Mouse (Mus musculus): ENCODE measurements around the gene Aldh16a1. TPM values are rescaled to one million over a fixed set of nuclear protein-coding genes. Genes with fewer than 3 reads are reported as not detected.
"Not testable (repeated sequence)": the region's sequence is repeated elsewhere in the genome, so short reads cannot be mapped to it uniquely, and the experiment has no call there.

The Aldh16a1 gene
- polyA plus RNA-seq, 1 experiment from 2014 or later: 24.1 TPM

GRCm38 (mm10) chr7:45102940-45103585, 51.3 kb downstream of the Aldh16a1 start:
- Histone ChIP-seq H3K27me3 (ENCODE audit: control insufficient read depth, insufficient read depth, low read length) (no peaks in the 10 kb centered on the region), H3K36me3 (ENCODE audit: control insufficient read depth, insufficient read depth, low read length) (no peaks in the 10 kb centered on the region), H3K4me2 (ENCODE audit: low read length) (no peak overlapping the region), H3K9me3 (ENCODE audit: control insufficient read depth, low read length) (no peaks in the 10 kb centered on the region), H3K4me1 (ENCODE audit: control insufficient read depth, insufficient read depth, low read length) (no peaks in the 10 kb centered on the region), H3K9ac (replicated peaks; ENCODE audit: low read length) (no peak overlapping the region), H3K27ac (replicated peaks; ENCODE audit: low read depth, low read length) (no peak overlapping the region), H3K4me3 (replicated peaks; ENCODE audit: low read depth, low read length) (no peak overlapping the region)
- DNase-seq (no peak), ATAC-seq (ENCODE audit: low FRiP score, low TSS enrichment) (no peak)
- 89% methylated on average over 9 of the region's 9 CpGs for WGBS

- DNase-seq: no peak
- no peaks in the 10 kb centered on the region for H3K4me1 ChIP-seq (ENCODE audit: control insufficient read depth, insufficient read depth, low read length)
- WGBS: 89% methylated on average over 11 of the region's 11 CpGs
These were observed 51.9 kb downstream of the Aldh16a1 start for GRCm38 (mm10) chr7:45102441-45102840.

GRCm38 (mm10) chr7:45100046-45100445, 54.3 kb downstream of the Aldh16a1 start:
- WGBS: 90% methylated on average over 6 of the region's 6 CpGs
- no peak for DNase-seq
- H3K4me1 ChIP-seq (ENCODE audit: control insufficient read depth, insufficient read depth, low read length): no peaks in the 10 kb centered on the region
- no peak overlapping the region for H3K9ac ChIP-seq (replicated peaks; ENCODE audit: low read length)
- no peak overlapping the region for H3K4me2 ChIP-seq (ENCODE audit: low read length)
- H3K27ac ChIP-seq (replicated peaks; ENCODE audit: low read depth, low read length): no peak overlapping the region
- H3K27me3 ChIP-seq (ENCODE audit: control insufficient read depth, insufficient read depth, low read length): no peaks in the 10 kb centered on the region
- ATAC-seq (ENCODE audit: low FRiP score, low TSS enrichment): no peak
- H3K4me3 ChIP-seq (replicated peaks; ENCODE audit: low read depth, low read length): no peak overlapping the region
- no peaks in the 10 kb centered on the region for H3K9me3 ChIP-seq (ENCODE audit: control insufficient read depth, low read length)
- H3K36me3 ChIP-seq (ENCODE audit: control insufficient read depth, insufficient read depth, low read length): no peaks in the 10 kb centered on the region

More at GRCm38 (mm10) chr7:45102441-45102840, 51.9 kb downstream of the Aldh16a1 start:
- Histone ChIP-seq H3K9ac (replicated peaks; ENCODE audit: low read length) (no peak overlapping the region), H3K4me2 (ENCODE audit: low read length) (no peak overlapping the region), H3K27me3 (ENCODE audit: control insufficient read depth, insufficient read depth, low read length) (no peaks in the 10 kb centered on the region), H3K27ac (replicated peaks; ENCODE audit: low read depth, low read length) (no peak overlapping the region), H3K36me3 (ENCODE audit: control insufficient read depth, insufficient read depth, low read length) (no peaks in the 10 kb centered on the region), H3K9me3 (ENCODE audit: control insufficient read depth, low read length) (no peaks in the 10 kb centered on the region), H3K4me3 (replicated peaks; ENCODE audit: low read depth, low read length) (no peak overlapping the region)
- ATAC-seq (ENCODE audit: low FRiP score, low TSS enrichment): no peak

GRCm38 (mm10) chr7:45098541-45099240, 55.7 kb downstream of the Aldh16a1 start:
- Histone ChIP-seq H3K27me3 (ENCODE audit: control insufficient read depth, insufficient read depth, low read length) (no peaks in the 10 kb centered on the region), H3K9me3 (ENCODE audit: control insufficient read depth, low read length) (no peaks in the 10 kb centered on the region), H3K27ac (replicated peaks; ENCODE audit: low read depth, low read length) (no peak overlapping the region), H3K4me2 (ENCODE audit: low read length) (no peak overlapping the region), H3K9ac (replicated peaks; ENCODE audit: low read length) (no peak overlapping the region), H3K36me3 (ENCODE audit: control insufficient read depth, insufficient read depth, low read length) (no peaks in the 10 kb centered on the region), H3K4me3 (replicated peaks; ENCODE audit: low read depth, low read length) (no peak overlapping the region), H3K4me1 (ENCODE audit: control insufficient read depth, insufficient read depth, low read length) (no peaks in the 10 kb centered on the region)
- 88% methylated on average over 8 of the region's 8 CpGs for WGBS
- ATAC-seq (ENCODE audit: low FRiP score, low TSS enrichment): no peak
- DNase-seq: no peak

GRCm38 (mm10) chr7:45097479-45097878, 56.9 kb downstream of the Aldh16a1 start:
- H3K27ac ChIP-seq (replicated peaks; ENCODE audit: low read depth, low read length): no peak overlapping the region
- no peak for ATAC-seq (ENCODE audit: low FRiP score, low TSS enrichment)
- no peak for DNase-seq
- no peak overlapping the region for H3K9ac ChIP-seq (replicated peaks; ENCODE audit: low read length)
- H3K27me3 ChIP-seq (ENCODE audit: control insufficient read depth, insufficient read depth, low read length): no peaks in the 10 kb centered on the region
- H3K4me3 ChIP-seq (replicated peaks; ENCODE audit: low read depth, low read length): no peak overlapping the region
- no peak overlapping the region for H3K4me2 ChIP-seq (ENCODE audit: low read length)
- 81% methylated on average over 6 of the region's 6 CpGs for WGBS
- H3K4me1 ChIP-seq (ENCODE audit: control insufficient read depth, insufficient read depth, low read length): no peaks in the 10 kb centered on the region
- H3K9me3 ChIP-seq (ENCODE audit: control insufficient read depth, low read length): no peaks in the 10 kb centered on the region
- H3K36me3 ChIP-seq (ENCODE audit: control insufficient read depth, insufficient read depth, low read length): no peaks in the 10 kb centered on the region

GRCm38 (mm10) chr7:45095965-45096364, 58.4 kb downstream of the Aldh16a1 start:
- H3K36me3 ChIP-seq (ENCODE audit: control insufficient read depth, insufficient read depth, low read length); H3K27me3 ChIP-seq (ENCODE audit: control insufficient read depth, insufficient read depth, low read length); H3K9ac ChIP-seq (replicated peaks; ENCODE audit: low read length); DNase-seq; H3K9me3 ChIP-seq (ENCODE audit: control insufficient read depth, low read length); H3K27ac ChIP-seq (replicated peaks; ENCODE audit: low read depth, low read length); ATAC-seq (ENCODE audit: low FRiP score, low TSS enrichment); H3K4me3 ChIP-seq (replicated peaks; ENCODE audit: low read depth, low read length); H3K4me2 ChIP-seq (ENCODE audit: low read length); H3K4me1 ChIP-seq (ENCODE audit: control insufficient read depth, insufficient read depth, low read length): not testable (repeated sequence)
- 89% methylated on average over 14 of the region's 14 CpGs for WGBS

- 0 out of 2 replicates have a peak, but pooled peaks cover 3% of the 10 kb centered on the region for H3K4me1 ChIP-seq (ENCODE audit: control insufficient read depth, insufficient read depth, low read length)
- no peak overlapping the region for H3K27ac ChIP-seq (replicated peaks; ENCODE audit: low read depth, low read length)
- ATAC-seq (ENCODE audit: low FRiP score, low TSS enrichment): no peak
- DNase-seq: no peak
- no peak overlapping the region for H3K4me2 ChIP-seq (ENCODE audit: low read length)
- WGBS: 84% methylated on average over 6 of the region's 6 CpGs
- H3K9me3 ChIP-seq (ENCODE audit: control insufficient read depth, low read length): no peaks in the 10 kb centered on the region
- H3K4me3 ChIP-seq (replicated peaks; ENCODE audit: low read depth, low read length): no peak overlapping the region
- H3K36me3 ChIP-seq (ENCODE audit: control insufficient read depth, insufficient read depth, low read length): no peaks in the 10 kb centered on the region
- no peak overlapping the region for H3K9ac ChIP-seq (replicated peaks; ENCODE audit: low read length)
- H3K27me3 ChIP-seq (ENCODE audit: control insufficient read depth, insufficient read depth, low read length): no peaks in the 10 kb centered on the region
These were observed 59.0 kb downstream of the Aldh16a1 start for GRCm38 (mm10) chr7:45095367-45095766.

- Histone ChIP-seq H3K4me2 (ENCODE audit: low read length) (no peak overlapping the region), H3K4me3 (replicated peaks; ENCODE audit: low read depth, low read length) (no peak overlapping the region), H3K4me1 (ENCODE audit: control insufficient read depth, insufficient read depth, low read length) (0 out of 2 replicates have a peak, but pooled peaks cover 3% of the 10 kb centered on the region), H3K9ac (replicated peaks; ENCODE audit: low read length) (no peak overlapping the region), H3K27ac (replicated peaks; ENCODE audit: low read depth, low read length) (no peak overlapping the region), H3K9me3 (ENCODE audit: control insufficient read depth, low read length) (no peaks in the 10 kb centered on the region), H3K27me3 (ENCODE audit: control insufficient read depth, insufficient read depth, low read length) (no peaks in the 10 kb centered on the region), H3K36me3 (ENCODE audit: control insufficient read depth, insufficient read depth, low read length) (no peaks in the 10 kb centered on the region)
- 81% methylated on average over 7 of the region's 7 CpGs for WGBS
- DNase-seq (no peak), ATAC-seq (ENCODE audit: low FRiP score, low TSS enrichment) (no peak)
These were observed 60.3 kb downstream of the Aldh16a1 start for GRCm38 (mm10) chr7:45094121-45094520.

GRCm38 (mm10) chr7:45093516-45093905, 60.9 kb downstream of the Aldh16a1 start:
- Histone ChIP-seq H3K27ac (replicated peaks; ENCODE audit: low read depth, low read length) (no peak overlapping the region), H3K4me2 (ENCODE audit: low read length) (no peak overlapping the region), H3K4me3 (replicated peaks; ENCODE audit: low read depth, low read length) (no peak overlapping the region), H3K27me3 (ENCODE audit: control insufficient read depth, insufficient read depth, low read length) (no peaks in the 10 kb centered on the region), H3K4me1 (ENCODE audit: control insufficient read depth, insufficient read depth, low read length) (0 out of 2 replicates have a peak, but pooled peaks cover 3% of the 10 kb centered on the region), H3K9ac (replicated peaks; ENCODE audit: low read length) (no peak overlapping the region), H3K36me3 (ENCODE audit: control insufficient read depth, insufficient read depth, low read length) (no peaks in the 10 kb centered on the region), H3K9me3 (ENCODE audit: control insufficient read depth, low read length) (no peaks in the 10 kb centered on the region)
- ATAC-seq (ENCODE audit: low FRiP score, low TSS enrichment) (no peak), DNase-seq (no peak)
- 35% methylated on average over 18 of the region's 18 CpGs for WGBS

Measured in midbrain, embryonic 14.5 days (tissue).